Mouse (Mus musculus): Measurements from ENCODE around the gene Ttc39b.
"Not testable (repeated sequence)": the region's sequence is repeated elsewhere in the genome, so short reads cannot be mapped to it uniquely, and the experiment has no call there.

- TF ChIP-seq CTCF, EP300 (IDR thresholded peaks at IDR 0.05; ENCODE audit: low read depth): not testable (repeated sequence)
Measured at GRCm38 (mm10) chr4:83235304-83235703, 88.8 kb downstream of the Ttc39b start.

Measured in liver, embryonic 14.5 days (tissue).